Mouse (Mus musculus) heart, postnatal 14 days (tissue): ENCODE data around the gene Lrp2. TPM values are rescaled to one million over a fixed set of nuclear protein-coding genes. Genes with fewer than 3 reads are reported as not detected.

Experiments used
- DNase-seq, 2 experiments: peaks; one replicate each; pipeline ENCODE4 v3.0.0; 2021 to 2022
- intact Hi-C: fragments of 180-260 bp; cut with DNase I; formaldehyde crosslinking; loops from one replicate; pipeline ENCODE4 v1.15.1; 2025
- long read RNA-seq, 2 experiments: library from polyadenylated mRNA; stranded (forward); transcript quantifications; one replicate each; pipeline ENCODE4 v2.0.0; 2021
- total RNA-seq, 2 experiments: library from RNA; stranded (reverse); gene quantifications; 2 replicates each; pipeline ENCODE4 v1.2.3; 2021

The Lrp2 gene
- total RNA-seq: 1 to 10 TPM; 1.4 to 1.8 TPM
- long read RNA-seq, experiment 1: 0 reads
- long read RNA-seq, experiment 2: 0 reads

- DNase-seq: peak in 1 of 2 experiments; percentile 8
- intact Hi-C loops: no loop called here
Measured at GRCm38 (mm10) chr2:69585886-69586398, at the start of gene Lrp2. Lrp2 (minus strand) TSS chr2:69586065.

- intact Hi-C loops: loop anchor here (2.0 to 10.0 kb wide), 3 partner anchors 144 to 320 kb away; no protein-coding TSS in a partner anchor
- peak; percentile 48 to 63 for DNase-seq
Measured at GRCm38 (mm10) chr2:69635064-69635701, 49.3 kb upstream of the Lrp2 start.

- intact Hi-C loops: loop anchor here (10.0 kb wide), 1 partner anchor 323 kb away; no protein-coding TSS in a partner anchor
- DNase-seq: peak in 1 of 2 experiments; percentile 19
Measured at GRCm38 (mm10) chr2:69631449-69631848, 45.6 kb upstream of the Lrp2 start.

GRCm38 (mm10) chr2:69630792-69631191, 44.9 kb upstream of the Lrp2 start:
- no peak for DNase-seq
- intact Hi-C loops: loop anchor here (10.0 kb wide), 1 partner anchor 324 kb away; no protein-coding TSS in a partner anchor

- intact Hi-C loops: loop anchor here (10.0 kb wide), 1 partner anchor 325 kb away; no protein-coding TSS in a partner anchor
Measured at GRCm38 (mm10) chr2:69629914-69630313, 44.0 kb upstream of the Lrp2 start.

GRCm38 (mm10) chr2:69629215-69629614, 43.4 kb upstream of the Lrp2 start:
- DNase-seq: no peak
- intact Hi-C loops: no loop called here

More at GRCm38 (mm10) chr2:69629914-69630313, 44.0 kb upstream of the Lrp2 start:
- no peak for DNase-seq

- no peak for DNase-seq
- intact Hi-C loops: no loop called here
Measured at GRCm38 (mm10) chr2:69619286-69619685, 33.4 kb upstream of the Lrp2 start.

GRCm38 (mm10) chr2:69618336-69618735, 32.5 kb upstream of the Lrp2 start:
- no peak for DNase-seq
- intact Hi-C loops: no loop called here

- intact Hi-C loops: no loop called here
- DNase-seq: no peak
Measured at GRCm38 (mm10) chr2:69613237-69613636, 27.4 kb upstream of the Lrp2 start.

- DNase-seq: no peak
- intact Hi-C loops: no loop called here
Measured at GRCm38 (mm10) chr2:69612716-69613115, 26.9 kb upstream of the Lrp2 start.

- intact Hi-C loops: no loop called here
- DNase-seq: no peak
Measured at GRCm38 (mm10) chr2:69612237-69612636, 26.4 kb upstream of the Lrp2 start.

GRCm38 (mm10) chr2:69606621-69607020, 20.8 kb upstream of the Lrp2 start:
- DNase-seq: no peak
- intact Hi-C loops: no loop called here

GRCm38 (mm10) chr2:69603726-69604393, 18.0 kb upstream of the Lrp2 start:
- intact Hi-C loops: no loop called here
- no peak for DNase-seq

GRCm38 (mm10) chr2:69593168-69593567, 7.3 kb upstream of the Lrp2 start:
- no peak for DNase-seq
- intact Hi-C loops: no loop called here

- no peak for DNase-seq
- intact Hi-C loops: no loop called here
Measured at GRCm38 (mm10) chr2:69592536-69592935, 6.7 kb upstream of the Lrp2 start.

GRCm38 (mm10) chr2:69591966-69592505, 6.2 kb upstream of the Lrp2 start:
- DNase-seq: no peak
- intact Hi-C loops: no loop called here

- intact Hi-C loops: no loop called here
- DNase-seq: no peak
Measured at GRCm38 (mm10) chr2:69590548-69590947, 4.7 kb upstream of the Lrp2 start.

GRCm38 (mm10) chr2:69587896-69588295, 2.0 kb upstream of the Lrp2 start:
- intact Hi-C loops: no loop called here
- peak in 1 of 2 experiments; percentile 4 for DNase-seq

- intact Hi-C loops: no loop called here
- DNase-seq: peak in 1 of 2 experiments; percentile 1
Measured at GRCm38 (mm10) chr2:69586821-69587728, 1.2 kb upstream of the Lrp2 start.
